Mouse (Mus musculus) spleen, embryonic (tissue): Measurements from ENCODE around the gene Lrrc1.

Experiments used
- CTCF ChIA-PET: fragments of 350-600 bp; sonication (Branson Sonifier 250); formaldehyde crosslinking; loops from one replicate; lab custom pipeline; 2022; lab: Charles Lee

The Lrrc1 gene

GRCm38 (mm10) chr9:77543351-77544321 is 1.0 kb downstream of the Lrrc1 start:
- CTCF ChIA-PET, result interaction anchor here (0.6 kb wide), 1 partner anchor 159 kb away, joined by 9 read pairs; no protein-coding TSS in a partner anchor

- CTCF ChIA-PET, result no interaction called here
Measured at GRCm38 (mm10) chr9:77541556-77541955, 3.1 kb downstream of the Lrrc1 start.

GRCm38 (mm10) chr9:77539232-77539631 is 5.4 kb downstream of the Lrrc1 start:
- CTCF ChIA-PET, result interaction anchor here (0.6 kb wide), 1 partner anchor 560 kb away, joined by 4 read pairs; no protein-coding TSS in a partner anchor

- CTCF ChIA-PET, result no interaction called here
Measured at GRCm38 (mm10) chr9:77537357-77537756, 7.3 kb downstream of the Lrrc1 start.

GRCm38 (mm10) chr9:77536832-77537231 is 7.8 kb downstream of the Lrrc1 start:
- CTCF ChIA-PET, result no interaction called here

GRCm38 (mm10) chr9:77536286-77536685 is 8.4 kb downstream of the Lrrc1 start:
- CTCF ChIA-PET, result no interaction called here

- CTCF ChIA-PET, result no interaction called here
Measured at GRCm38 (mm10) chr9:77535021-77535744, 9.5 kb downstream of the Lrrc1 start.

GRCm38 (mm10) chr9:77528379-77529041 is 16.2 kb downstream of the Lrrc1 start:
- CTCF ChIA-PET, result interaction anchor here (0.6 kb wide), 1 partner anchor 67 kb away, joined by 4 read pairs; no protein-coding TSS in a partner anchor

GRCm38 (mm10) chr9:77527170-77527569 is 17.5 kb downstream of the Lrrc1 start:
- CTCF ChIA-PET, result no interaction called here

- CTCF ChIA-PET, result no interaction called here
Measured at GRCm38 (mm10) chr9:77526715-77527114, 18.0 kb downstream of the Lrrc1 start.

GRCm38 (mm10) chr9:77525595-77526295 is 18.9 kb downstream of the Lrrc1 start:
- CTCF ChIA-PET, result no interaction called here

- CTCF ChIA-PET, result no interaction called here
Measured at GRCm38 (mm10) chr9:77523793-77524192, 20.9 kb downstream of the Lrrc1 start.

- CTCF ChIA-PET, result no interaction called here
Measured at GRCm38 (mm10) chr9:77522476-77522875, 22.2 kb downstream of the Lrrc1 start.

- CTCF ChIA-PET, result no interaction called here
Measured at GRCm38 (mm10) chr9:77519198-77519597, 25.5 kb downstream of the Lrrc1 start.

GRCm38 (mm10) chr9:77516782-77517364 is 27.8 kb downstream of the Lrrc1 start:
- CTCF ChIA-PET, result no interaction called here

GRCm38 (mm10) chr9:77513892-77514291 is 30.8 kb downstream of the Lrrc1 start:
- CTCF ChIA-PET, result no interaction called here

- CTCF ChIA-PET, result no interaction called here
Measured at GRCm38 (mm10) chr9:77512220-77512619, 32.5 kb downstream of the Lrrc1 start.

GRCm38 (mm10) chr9:77510574-77510973 is 34.1 kb downstream of the Lrrc1 start:
- CTCF ChIA-PET, result no interaction called here

GRCm38 (mm10) chr9:77507743-77508394 is 36.8 kb downstream of the Lrrc1 start:
- CTCF ChIA-PET, result no interaction called here
